Mouse (Mus musculus): ENCODE data around the gene Tbc1d4. TPM values are rescaled to one million over a fixed set of nuclear protein-coding genes. Genes with fewer than 3 reads are reported as not detected.

Gene Tbc1d4
- polyA plus RNA-seq (2017; shearing (Covaris generic)): 261 TPM

DNA sequence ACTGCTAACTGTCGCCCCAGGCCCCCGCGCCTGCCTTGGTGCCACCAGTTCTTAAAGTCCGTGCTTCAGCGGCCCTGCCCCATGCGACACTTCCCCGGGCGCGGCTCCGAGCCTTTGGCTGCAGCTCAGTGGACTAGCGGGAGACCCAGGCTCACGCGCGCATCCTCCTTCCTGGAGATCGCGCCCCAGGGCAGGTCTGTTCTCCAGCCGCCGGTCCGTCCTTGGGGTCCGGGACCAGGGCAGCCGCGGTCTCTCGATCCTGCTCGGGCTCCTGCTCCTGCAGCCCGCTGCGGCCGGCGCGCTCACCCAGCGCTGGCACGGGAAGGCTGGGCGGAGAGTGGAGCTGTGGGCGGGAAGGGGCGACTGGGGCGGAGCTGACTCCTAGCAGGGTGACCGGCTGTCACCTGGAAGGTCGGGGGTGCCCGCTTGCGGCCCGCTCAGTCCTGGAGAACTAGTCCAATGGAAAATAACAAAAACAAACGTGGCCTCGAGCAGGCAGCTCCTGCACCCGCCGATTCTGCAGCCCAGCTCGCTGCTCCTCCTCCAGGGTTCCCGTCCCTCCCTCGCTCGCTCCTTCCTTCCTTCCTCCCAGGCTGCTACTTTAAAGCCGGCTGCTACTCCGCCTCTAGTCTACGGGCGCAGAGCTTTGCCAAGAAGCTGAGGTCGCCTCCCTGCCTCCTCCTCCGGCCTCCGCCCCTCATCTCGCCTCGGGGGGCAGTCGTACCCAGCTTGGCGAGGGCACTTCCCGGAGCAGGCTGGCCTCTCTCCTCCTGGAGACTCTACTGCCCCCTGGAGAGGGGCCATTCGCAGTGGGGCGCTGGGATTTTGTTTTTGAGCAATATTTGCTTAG lies at the start of gene Tbc1d4:
Gene Tbc1d4 (minus strand): TSS at position 673 of the 850 bp plus-strand sequence.

DNA sequence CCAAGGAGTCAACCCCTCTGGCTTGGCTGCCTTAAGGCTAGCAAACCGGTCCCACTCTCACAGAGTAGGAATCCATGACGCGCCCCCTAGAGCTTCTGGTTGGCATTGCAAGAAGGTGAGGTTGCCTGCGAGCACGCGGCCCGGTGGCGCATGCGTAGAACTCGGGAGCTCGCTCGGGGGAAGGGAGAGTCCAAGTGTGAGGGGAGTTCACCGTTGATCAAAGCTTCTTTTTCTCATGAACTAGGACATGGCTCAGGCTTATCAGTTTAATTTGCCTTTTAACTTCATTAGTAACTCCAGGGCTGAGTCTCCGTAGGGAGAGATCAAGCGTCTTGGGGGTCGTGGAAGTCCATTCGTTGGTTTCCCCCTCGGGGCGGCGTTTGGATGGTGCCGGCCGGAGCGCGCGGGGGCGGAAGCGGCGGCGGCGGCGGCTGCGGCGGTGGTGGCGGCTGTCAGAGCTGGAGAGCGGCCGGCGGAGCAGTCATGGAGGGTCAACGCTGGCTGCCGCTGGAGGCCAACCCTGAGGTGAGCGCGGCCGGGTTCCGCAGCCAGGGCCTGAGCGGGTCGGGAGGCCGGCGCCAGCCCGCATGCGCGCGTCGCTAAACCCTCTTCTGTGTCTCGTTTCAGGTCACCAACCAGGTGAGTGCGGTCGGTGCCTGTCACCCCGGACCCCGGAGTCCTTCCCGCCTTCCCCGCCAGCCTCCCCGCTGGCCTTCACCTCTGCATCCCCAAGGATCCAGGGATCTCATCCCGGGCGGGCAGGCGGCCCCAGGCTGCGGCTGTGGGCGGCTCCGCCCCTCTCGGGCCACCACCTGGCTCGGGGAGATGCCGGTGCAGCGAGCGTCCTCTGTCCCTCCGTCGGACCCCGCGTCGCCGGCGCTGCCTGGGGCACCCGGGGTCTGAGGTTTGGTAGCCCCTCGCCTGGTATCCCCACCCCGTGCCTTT lies 44.9 kb upstream of the Tbc1d4 start, which contains the start of gene Uchl3:
Gene Uchl3 (plus strand): TSS at position 387 of the 945 bp plus-strand sequence.

DNA sequence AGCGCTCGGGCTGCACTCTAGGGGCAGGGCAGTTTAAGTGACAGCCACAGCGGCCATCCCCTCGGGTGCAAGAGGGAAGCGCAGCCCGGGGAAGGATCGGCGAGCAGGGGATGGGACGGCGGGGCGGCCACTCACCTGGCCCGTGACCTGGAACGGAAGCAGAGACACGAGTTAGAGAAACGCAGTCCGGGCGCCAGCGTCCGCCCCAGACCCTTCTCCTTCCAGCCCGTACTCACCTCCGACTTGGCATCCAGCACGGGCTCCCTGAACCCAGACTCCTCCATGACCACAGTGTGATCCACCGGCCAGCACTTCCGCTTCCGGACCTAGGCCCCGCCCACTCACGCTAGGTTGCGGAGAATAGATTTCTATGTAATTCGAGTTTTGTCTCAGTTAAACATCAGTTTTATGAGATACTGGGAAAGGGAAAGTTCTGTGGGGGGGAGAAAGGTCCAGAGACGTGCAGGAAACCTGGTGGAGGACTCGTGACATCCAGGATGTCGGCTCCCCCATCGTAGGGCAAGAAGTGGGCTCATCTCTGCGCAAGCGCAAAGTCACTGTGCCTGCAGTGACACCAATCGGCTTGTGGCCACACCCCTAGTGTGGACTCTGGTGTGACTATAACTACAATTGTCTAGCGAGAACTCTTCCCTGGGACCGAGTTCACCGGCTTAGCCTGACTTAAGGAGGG lies 31.3 kb upstream of the Tbc1d4 start, which contains the start of gene Commd6:
Gene Commd6 (minus strand): TSS at position 534 of the 691 bp plus-strand sequence.

Other genes starting within 250 kb of the Tbc1d4 start
- gene Commd6, start 31.5 kb upstream of the Tbc1d4 start, polyA plus RNA-seq (2017; shearing (Covaris generic)): 122 TPM
- 71.3 TPM for gene Uchl3, start 44.8 kb upstream of the Tbc1d4 start, polyA plus RNA-seq (2017; shearing (Covaris generic))
- not detected for gene Gm9922, start 120.6 kb upstream of the Tbc1d4 start, polyA plus RNA-seq (2017; shearing (Covaris generic))
- 0.54 TPM for gene Lmo7, start 120.8 kb upstream of the Tbc1d4 start, polyA plus RNA-seq (2017; shearing (Covaris generic))

Measured in activated CD4-positive, CD25-positive, alpha-beta regulatory T cell, adult 9 weeks (primary cell).